Mouse (Mus musculus) left cerebral cortex, postnatal 4 days (tissue): ENCODE measurements around the gene Gpatch2l. TPM values are rescaled to one million over a fixed set of nuclear protein-coding genes. Genes with fewer than 3 reads are reported as not detected.

ENCODE experiments used
- DNase-seq: peaks from one replicate; pipeline ENCODE4 v3.0.0-alpha.2; 2022
- intact Hi-C: fragments of 180-260 bp; cut with DNase I; formaldehyde crosslinking; loops from one replicate; pipeline ENCODE4 v1.15.1; 2025
- total RNA-seq, 2 experiments: library from RNA; stranded (reverse); gene quantifications; 2 replicates each; pipeline ENCODE4 v1.2.3; 2021

The Gpatch2l gene
- total RNA-seq, 2 experiments from 2014 or later, result 47.9 to 50.8 TPM

GRCm38 (mm10) chr12:86276463-86276862, 34.8 kb downstream of the Gpatch2l start:
- intact Hi-C loops, result no loop called here
- DNase-seq, result no peak

- no peak for DNase-seq
- intact Hi-C loops, result no loop called here
Measured at GRCm38 (mm10) chr12:86276895-86277294, 35.2 kb downstream of the Gpatch2l start.

- intact Hi-C loops, result no loop called here
Measured at GRCm38 (mm10) chr12:86280000-86280399, 38.3 kb downstream of the Gpatch2l start.

GRCm38 (mm10) chr12:86285704-86286103, 44.0 kb downstream of the Gpatch2l start:
- DNase-seq, result no peak

More at GRCm38 (mm10) chr12:86280000-86280399, 38.3 kb downstream of the Gpatch2l start:
- no peak for DNase-seq

GRCm38 (mm10) chr12:86297450-86297849, 55.8 kb downstream of the Gpatch2l start:
- no peak for DNase-seq
- intact Hi-C loops, result no loop called here

More at GRCm38 (mm10) chr12:86285704-86286103, 44.0 kb downstream of the Gpatch2l start:
- intact Hi-C loops, result no loop called here

- DNase-seq, result no peak
- intact Hi-C loops, result no loop called here
Measured at GRCm38 (mm10) chr12:86302973-86303372, 61.3 kb downstream of the Gpatch2l start.

- no peak for DNase-seq
- intact Hi-C loops, result no loop called here
Measured at GRCm38 (mm10) chr12:86305045-86305444, 63.4 kb downstream of the Gpatch2l start.

- intact Hi-C loops, result no loop called here
- peak; percentile 13 for DNase-seq
Measured at GRCm38 (mm10) chr12:86305635-86306243, 64.1 kb downstream of the Gpatch2l start.

- no peak for DNase-seq
- intact Hi-C loops, result no loop called here
Measured at GRCm38 (mm10) chr12:86309474-86309873, 67.8 kb downstream of the Gpatch2l start.

- intact Hi-C loops, result no loop called here
Measured at GRCm38 (mm10) chr12:86309902-86310301, 68.2 kb downstream of the Gpatch2l start.

GRCm38 (mm10) chr12:86320629-86321028, 79.0 kb downstream of the Gpatch2l start:
- no peak for DNase-seq
- intact Hi-C loops, result no loop called here

More at GRCm38 (mm10) chr12:86309902-86310301, 68.2 kb downstream of the Gpatch2l start:
- DNase-seq, result no peak

GRCm38 (mm10) chr12:86324297-86324696, 82.6 kb downstream of the Gpatch2l start:
- no peak for DNase-seq
- intact Hi-C loops, result no loop called here

- no peak for DNase-seq
- intact Hi-C loops, result no loop called here
Measured at GRCm38 (mm10) chr12:86329813-86330212, 88.2 kb downstream of the Gpatch2l start.

- DNase-seq, result no peak
- intact Hi-C loops, result no loop called here
Measured at GRCm38 (mm10) chr12:86330684-86331083, 89.0 kb downstream of the Gpatch2l start.

GRCm38 (mm10) chr12:86331248-86331647, 89.6 kb downstream of the Gpatch2l start:
- DNase-seq, result no peak
- intact Hi-C loops, result no loop called here

- no peak for DNase-seq
- intact Hi-C loops, result no loop called here
Measured at GRCm38 (mm10) chr12:86336209-86336608, 94.6 kb downstream of the Gpatch2l start.

- DNase-seq, result no peak
- intact Hi-C loops, result no loop called here
Measured at GRCm38 (mm10) chr12:86336887-86337286, 95.2 kb downstream of the Gpatch2l start.

Other genes starting within 250 kb of the Gpatch2l start
- gene Tgfb3, start 162.8 kb upstream of the Gpatch2l start, total RNA-seq, result 1 to 10 TPM; 6.5 to 7.0 TPM
- gene Ift43, start 159.3 kb upstream of the Gpatch2l start, total RNA-seq, result 10 to 100 TPM; 14.9 to 17.4 TPM
- gene Esrrb, start 119.3 kb downstream of the Gpatch2l start, total RNA-seq, result under 1 TPM; 0.08 to 0.70 TPM